Mouse (Mus musculus) gastrocnemius, postnatal 10 days (tissue): ENCODE results near the gene Nop2. TPM values are rescaled to one million over a fixed set of nuclear protein-coding genes. Genes with fewer than 3 reads are reported as not detected.

Experiments
- DNase-seq: peaks from one replicate; pipeline ENCODE4 v3.0.0; 2021; ENCODE audit warnings: mixed read lengths
- long read RNA-seq, 2 experiments: library from polyadenylated mRNA; stranded (forward); transcript quantifications; one replicate each; pipeline ENCODE4 v2.0.0; 2021
- total RNA-seq, 2 experiments: library from RNA; stranded (reverse); gene quantifications; 2 replicates each; pipeline ENCODE4 v1.2.3; 2021

The Nop2 gene
- total RNA-seq: 10 to 100 TPM; 16.0 to 21.1 TPM
- long read RNA-seq, experiment 1, transcript Nop2-201 (16 exons, 2,597 nt): major isoform, 39 of 48 reads
- long read RNA-seq, experiment 1, partial matches to known transcripts: 3 of 48 reads
- long read RNA-seq, experiment 1, other reads (novel, unspliced or antisense): 6 of 48 reads
- long read RNA-seq, experiment 2, transcript Nop2-201 (16 exons, 2,597 nt): major isoform, 22 of 26 reads
- long read RNA-seq, experiment 2, partial matches to known transcripts: 1 of 26 reads
- long read RNA-seq, experiment 2, other reads (novel, unspliced or antisense): 3 of 26 reads

DNA sequence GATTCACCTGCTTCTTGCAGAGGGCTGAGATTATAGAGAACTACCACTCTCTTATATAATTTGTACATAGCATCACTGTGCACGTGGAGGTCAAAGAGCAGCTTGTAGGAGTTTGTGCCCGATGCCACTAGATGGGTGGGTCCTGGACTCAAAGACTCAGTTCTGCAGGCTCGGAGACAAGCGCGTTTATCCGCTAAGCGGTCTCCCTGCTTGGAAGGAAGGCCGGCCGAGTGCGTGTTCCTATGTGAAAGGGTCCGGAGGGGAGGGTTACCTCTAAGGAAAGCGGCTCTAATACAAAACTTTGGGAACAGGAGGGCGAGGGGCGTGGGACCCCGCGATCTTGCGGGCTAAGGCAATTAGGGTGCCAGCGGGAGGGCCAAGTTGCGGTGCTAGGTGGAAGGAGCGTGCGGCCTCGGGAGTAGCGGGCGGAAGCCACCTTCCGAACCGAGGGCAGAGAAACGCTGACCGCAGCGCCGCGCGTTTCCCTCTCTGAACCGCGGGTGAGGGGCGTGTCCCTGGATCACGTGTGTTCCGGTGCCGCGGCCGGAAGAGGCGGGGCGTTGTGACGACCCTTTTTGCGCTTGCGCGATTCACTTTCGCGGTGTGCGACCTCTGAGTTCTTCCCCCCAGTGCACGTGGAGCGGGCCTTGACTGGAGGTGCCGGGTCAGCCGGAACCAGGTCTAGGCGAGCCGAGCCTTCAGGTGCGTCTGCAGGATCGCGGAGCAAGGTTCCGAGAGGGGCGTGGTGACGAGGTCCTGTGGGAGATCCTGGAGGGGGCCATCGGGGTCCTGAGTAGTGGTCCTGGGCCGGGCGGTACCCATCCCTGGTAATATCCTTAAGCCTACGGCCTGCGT, at the start of gene Nop2:
Gene Nop2 (plus strand): TSS at position 608 of the 855 bp plus-strand sequence.
- peak; percentile 89 for DNase-seq

DNA sequence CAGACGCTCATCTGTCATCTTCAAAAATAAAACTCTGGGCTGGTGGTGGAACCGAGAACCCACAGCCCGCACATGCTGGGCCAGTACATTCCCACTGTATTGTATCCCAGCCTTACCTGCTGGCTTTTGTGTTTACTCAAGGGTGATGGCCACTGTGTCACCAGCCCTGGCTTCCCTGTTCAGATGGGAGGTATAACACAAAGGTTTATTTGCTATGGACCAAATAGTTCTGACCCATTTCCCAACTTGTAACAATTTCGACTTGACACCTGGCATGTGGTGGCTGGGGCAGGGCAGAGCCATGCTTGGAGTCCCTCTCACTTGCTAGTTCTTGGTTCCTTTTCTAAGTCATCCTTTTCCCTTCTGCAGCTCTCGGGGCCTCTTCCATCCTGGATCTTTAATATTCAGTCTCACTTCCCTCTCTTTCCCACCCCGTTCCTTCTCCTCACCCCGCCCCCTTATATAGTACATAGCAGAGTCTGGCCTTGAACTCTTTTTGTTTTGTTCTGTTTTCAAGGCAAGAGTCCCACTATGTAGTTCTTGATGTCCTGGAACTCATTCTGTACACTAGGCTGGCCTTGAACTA, 48.8 kb upstream of the Nop2 start:
- no peak for DNase-seq

DNA sequence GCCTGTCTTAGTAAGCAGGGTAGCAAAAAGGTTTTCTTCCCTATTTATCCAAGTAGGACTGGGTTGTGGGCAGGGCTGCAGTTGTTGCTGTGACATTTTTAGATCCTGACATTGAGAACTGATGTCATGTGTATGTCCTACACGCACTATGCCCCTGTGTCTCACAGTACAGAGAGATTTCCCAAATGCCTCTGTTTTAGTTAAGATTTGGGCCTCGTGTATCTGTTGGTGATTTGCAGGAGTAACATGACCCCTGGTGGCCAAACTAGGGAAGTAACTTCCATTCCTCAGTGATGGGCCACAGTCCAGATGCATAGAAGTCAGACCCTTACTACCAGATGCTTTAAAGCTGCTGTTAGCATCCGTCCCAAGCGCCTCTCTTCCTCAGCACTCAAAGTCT, 47.3 kb upstream of the Nop2 start:
- DNase-seq: peak; percentile 41

DNA sequence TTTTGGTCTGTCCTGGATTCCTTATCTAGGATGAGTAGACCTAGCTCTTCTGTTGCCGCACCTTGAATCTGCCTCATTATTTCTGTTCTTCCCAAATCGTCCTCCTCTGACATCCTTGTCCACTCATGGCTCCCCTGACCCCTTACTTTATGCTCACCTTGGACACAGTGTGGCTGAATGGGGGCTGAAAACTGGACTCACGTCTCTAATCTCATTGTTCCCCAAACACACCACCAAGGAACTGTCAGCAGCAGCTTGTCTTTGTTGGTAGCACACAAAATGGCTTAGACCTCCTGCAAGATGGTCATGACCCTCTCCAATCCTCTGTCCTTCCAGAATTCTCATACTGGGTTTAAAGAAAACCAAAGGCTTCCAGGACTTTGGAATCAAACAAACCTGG, 43.8 kb upstream of the Nop2 start:
- DNase-seq: no peak

DNA sequence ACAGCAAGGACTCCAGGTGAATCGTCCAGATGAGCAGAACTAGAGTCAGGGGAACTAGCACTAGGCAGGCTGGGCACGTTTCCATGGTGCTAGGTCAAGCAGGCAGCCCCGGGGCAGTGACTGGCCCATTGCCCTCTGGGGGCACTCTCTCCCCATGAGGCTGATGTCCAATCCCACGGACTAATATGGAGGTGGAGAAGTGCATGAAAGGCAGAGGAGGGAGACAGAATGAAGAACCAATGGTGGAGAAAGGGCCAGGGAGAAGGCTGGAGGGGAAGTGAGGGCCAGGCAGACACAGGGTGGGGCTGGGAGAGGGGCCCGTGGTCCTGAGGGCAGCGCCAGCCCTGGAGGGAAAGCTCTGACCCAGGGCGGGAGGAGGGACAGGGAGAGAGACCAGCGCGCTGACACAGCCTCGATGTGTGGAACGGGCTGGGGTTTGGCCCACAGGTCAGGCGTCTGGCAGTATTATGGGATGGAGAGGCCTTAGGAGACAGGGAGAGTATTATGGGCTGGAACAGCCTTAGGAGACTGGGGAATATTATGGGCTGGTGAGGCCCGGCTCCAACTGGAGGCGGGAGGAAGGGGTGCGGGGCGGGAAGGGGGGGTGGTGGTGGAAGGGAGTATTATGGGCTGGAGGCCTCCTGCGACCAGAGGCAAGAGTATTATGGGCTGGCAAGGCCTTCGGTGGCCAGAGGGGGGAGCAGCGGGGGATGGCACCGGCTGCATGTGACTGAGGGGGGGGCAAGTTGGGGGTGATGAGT, 43.0 kb upstream of the Nop2 start:
- DNase-seq: peak; percentile 72

DNA sequence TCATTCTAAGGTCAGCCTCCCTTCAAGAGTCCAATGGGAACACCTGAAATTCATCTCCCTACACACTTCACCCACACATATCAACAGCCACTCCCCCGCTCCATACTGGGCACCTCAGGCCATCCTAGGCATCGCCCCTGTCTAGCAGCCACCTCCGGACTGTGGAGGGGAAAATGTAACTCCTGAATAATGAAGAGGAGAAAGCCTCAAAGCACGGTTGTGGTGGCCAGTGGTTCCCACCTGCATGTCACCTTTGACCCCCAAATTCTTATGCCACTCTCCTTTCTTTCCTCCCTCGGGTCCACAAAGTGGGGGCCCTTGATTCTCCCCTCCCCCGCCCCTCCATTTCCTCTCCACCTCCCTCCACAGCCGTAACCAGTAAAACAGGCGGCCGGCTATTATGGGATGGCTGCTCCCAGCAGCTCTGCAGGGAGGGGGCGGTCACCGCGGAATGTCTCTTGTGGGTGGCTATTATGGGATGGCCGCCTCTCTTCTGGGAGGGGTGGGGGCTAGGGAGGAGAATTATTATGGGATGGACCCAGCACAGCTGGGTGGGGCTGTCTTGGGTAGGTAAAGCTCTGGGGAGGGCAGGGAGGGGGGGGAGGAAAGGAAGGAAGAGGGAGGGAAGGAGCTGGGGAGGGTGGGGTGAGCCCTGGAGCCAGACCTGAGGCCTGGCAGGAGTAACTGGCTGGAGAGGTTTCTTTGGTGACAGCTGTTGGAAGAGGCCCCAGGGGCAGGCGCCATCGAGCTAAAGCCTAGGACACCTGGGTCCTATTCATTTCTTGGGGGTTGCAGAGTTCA, 42.0 kb upstream of the Nop2 start:
- DNase-seq: peak; percentile 63

DNA sequence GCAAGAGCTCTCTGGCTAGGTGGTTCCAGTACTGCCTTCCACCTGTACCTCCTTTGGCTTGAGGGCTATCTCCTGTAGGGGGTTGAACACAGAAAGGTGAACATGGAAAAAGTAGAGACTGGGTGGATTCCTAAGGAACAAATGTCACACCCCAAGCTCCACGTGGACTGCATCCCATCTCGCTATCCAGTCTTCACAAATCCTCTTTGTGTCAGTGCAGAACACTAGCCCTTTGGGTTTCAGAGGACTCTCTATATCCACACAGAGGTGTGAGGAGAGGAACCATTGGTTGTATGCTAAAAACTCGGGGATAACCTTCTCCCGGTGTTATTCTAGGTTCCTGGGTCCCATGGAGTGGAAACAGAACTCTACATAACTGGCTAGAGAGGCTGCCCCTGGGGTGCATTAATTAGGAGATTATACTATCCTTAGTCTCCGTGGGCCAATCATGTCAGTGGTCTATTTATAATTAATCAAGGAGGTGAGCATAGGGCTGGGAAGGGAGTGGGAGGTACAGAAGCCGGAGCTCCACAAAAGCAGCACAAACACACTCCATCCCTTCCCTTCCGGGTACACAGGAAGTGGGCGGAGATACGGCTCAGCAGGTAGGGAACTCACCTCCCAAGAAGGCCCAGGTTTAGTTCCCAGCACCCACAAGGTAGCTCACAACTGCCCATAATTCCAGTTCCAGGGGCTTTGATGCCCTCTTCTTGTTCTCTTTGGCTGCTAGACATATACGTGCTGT, 41.2 kb upstream of the Nop2 start:
- no peak for DNase-seq

DNA sequence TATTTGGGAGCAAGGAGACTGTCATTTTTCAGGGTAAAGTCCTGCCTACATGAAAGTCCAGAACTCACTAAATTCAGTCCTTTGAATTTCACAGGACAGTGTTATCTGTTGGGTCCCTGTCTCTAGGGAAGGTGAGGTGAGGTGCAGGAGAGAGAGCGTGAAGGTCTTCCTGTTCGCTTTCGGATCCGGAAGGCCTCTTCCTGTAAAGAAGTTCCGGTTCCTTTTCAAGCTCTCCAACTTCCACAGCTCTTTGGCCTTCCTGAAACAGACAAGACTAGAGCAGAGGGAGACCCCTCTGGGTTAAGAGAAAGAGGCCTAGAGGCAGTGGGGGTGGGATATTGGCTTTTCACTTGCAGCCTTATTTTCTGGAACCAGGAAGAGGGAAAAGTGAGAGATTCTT, 39.3 kb upstream of the Nop2 start:
- no peak for DNase-seq

DNA sequence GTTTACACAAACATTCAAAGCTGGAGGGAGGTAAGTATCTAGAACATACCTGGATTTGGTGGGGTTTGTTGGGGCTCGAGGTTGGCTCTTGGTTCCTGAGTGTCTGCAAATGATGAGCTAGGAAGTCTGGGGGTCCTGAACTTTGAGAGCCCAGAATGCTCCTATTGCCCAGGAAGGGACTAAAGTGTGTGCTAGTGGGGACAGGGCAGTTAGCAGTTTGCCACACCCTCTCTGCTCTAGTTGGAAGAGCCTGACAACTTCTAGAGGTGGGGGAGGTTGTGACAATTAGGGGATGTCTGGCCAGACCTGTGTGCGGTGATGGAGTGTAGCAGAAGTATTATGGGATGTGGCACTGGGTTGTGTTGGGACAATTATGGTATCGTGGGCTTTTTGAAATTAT, 36.9 kb upstream of the Nop2 start:
- no peak for DNase-seq

DNA sequence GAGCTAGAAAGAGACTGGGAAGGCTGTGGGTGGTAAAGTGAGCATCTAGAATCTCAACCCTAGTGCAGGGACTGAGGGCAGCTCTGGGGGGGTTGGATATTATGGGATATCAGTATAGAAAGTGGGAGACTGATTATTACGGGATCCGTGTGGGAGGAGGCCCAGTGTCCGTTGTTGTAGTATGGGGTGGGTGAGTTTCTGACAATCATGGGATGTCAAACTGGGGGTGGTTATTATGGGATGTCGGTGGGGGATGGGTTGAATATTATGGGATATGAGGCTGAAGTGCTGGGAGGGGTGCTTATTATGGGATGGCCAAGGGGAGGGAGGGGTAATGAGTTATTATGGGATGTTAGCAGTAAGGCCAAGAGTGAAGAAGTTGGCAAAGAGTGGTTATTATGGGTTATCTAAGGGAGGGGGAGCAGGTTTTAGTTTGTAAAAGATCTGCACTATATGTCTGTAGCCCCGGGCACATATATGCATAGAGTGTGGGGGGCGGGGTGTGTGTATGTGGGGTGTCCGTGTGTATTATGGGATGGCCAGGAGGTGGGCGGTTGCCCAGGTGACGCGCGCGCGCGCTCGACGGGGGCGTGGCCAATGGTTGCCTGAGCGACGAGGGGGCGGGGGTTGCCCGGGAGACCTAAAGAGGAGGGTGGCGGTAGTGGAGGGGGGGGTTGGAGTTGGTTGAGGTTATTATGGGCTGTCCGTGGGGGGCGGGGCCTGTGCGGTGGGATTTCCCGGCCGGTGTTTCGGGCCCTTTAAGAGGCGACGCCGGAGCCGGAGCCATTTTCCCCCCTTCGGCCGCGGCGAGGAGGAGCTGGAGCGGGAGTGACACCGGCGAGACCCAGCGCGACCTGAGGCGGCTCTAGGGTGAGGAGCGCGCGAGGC, 36.1 kb upstream of the Nop2 start, which contains the start of gene Chd4:
Gene Chd4 (plus strand): TSS at position 591 of the 888 bp plus-strand sequence.
- peak; percentile 93 for DNase-seq

DNA sequence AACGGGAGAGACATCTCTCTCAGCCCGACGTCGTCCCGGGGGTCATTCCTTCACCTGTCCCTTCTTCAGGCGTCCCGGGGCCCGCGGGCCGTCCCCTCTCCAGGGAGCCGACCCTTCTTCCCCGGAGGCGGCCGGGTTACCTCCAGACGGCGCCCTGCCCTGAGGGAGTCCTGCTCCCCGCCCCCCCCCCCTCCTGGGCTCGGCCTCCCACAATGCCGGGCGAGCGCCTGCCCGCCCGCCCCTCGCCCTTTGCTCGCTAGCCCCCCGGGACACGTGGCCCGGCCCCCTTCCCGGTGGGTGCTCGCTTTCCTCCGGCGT, 35.5 kb upstream of the Nop2 start:
- DNase-seq: no peak

DNA sequence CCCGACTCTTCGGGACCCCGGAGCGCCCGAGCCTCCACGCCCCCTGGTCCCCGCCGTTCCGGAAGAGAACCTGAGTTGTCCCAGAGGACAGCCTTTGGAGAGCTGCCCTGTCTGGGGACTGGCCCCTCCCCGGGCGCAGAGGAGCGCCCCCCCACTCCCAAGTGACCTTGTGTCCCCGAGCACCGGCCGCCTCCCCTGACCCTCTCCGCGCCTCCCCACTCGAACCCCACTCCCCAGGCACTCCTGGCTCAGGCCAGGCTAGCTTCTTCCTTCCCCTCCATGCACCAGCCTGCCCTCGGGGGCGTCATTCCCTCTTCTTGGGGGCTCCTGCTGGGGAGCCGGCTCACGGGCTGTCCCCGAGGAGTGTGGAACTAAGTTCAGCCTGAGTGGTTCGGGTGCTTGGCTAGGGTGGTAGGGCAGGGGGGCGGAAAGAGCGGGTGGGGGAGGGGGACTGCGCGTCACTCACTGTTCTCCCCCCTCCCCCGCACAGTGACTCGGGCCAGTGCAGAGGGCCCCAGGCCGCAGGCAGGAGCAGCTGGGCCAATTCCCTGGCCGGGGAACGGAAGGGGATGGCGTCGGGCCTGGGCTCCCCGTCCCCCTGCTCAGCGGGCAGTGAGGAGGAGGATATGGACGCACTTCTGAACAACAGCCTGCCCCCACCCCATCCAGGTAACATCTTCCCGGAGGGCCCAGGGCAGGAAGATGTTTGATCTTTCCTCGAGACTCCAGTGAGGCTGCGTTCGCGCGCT, 34.9 kb upstream of the Nop2 start:
- DNase-seq: peak; percentile 69

DNA sequence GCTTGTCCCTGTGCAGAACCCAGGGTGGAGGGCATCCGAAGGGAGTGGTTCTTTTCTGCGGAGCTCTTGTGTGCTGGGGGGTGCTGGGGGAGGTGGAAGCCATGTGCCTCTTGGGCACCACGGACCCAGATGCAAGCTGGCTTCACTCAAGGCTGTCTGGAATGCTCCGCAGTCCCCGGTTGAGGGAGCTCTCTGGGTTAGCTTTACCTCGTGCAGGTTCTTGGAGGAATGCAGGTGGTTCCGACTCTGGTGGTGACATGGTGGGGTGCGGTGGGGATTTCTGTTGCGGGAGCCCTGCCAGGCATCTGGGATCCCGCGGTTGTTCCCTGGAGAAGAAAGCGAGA, 34.4 kb upstream of the Nop2 start:
- peak; percentile 23 for DNase-seq

DNA sequence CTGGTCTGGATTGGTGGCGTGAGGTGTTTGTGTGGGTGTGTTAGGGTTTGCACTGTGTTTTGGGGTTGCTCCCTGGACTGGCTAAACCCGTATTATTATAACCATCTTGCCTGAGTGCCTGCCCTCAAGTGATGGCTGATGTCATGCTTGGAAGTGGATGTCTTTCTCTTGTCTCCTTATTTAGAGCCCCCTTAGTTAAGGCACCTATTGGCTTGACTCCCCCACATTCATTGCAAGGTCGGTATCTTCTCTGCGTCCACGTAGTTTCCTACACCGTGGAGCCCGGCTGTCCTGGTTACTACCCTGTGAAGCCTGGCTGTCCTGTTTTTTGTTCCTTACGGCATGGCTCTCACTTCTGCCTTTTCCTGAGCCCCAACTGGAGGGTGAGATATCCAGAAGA, 33.8 kb upstream of the Nop2 start:
- no peak for DNase-seq

DNA sequence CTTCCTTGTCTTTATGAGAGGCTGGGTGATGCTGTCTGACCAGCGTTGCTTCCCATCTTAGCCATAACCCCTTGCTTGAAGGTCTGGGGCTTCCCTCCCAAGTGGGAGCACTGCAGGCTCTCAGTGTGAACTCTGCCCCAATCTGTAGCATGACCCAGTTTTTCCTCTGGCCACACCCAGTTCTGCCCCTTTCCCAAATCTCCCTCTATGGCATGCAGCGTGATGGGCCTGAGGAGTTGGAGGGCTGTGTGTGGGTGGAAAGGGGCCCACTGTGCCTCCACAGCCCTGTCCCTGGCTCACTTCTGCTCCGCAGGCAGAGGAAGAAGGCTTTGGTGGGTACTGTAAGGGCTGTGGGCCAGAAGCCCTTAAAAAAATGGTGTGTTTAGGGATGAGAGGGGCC, 33.2 kb upstream of the Nop2 start:
- DNase-seq: no peak

DNA sequence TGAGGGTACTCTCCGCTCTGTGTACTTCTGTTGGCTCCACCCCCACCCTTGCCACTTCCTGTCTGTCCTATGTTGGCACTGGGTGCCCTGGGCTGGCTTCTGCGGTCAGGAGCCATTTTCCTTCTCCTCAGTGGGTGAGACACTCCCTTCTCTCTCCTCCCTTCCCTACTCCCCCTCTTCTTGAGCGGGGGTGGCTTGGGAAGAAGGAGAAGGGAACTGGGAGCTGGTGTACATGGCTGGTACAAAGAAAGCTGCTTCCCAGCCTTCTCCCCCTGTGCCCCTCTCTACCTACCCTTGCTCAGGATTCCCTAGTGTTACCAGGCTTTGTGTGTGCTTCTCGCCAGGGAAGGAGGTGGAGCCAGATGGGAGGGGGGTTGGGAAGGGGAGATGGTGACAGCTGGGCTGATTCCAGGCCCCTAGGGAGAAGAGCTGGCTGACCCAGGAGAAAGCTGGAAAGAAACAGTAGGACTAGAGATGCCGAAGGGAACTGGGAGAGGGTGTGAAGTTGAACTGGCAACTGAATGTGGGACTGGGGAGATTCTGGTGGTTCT, 32.2 kb upstream of the Nop2 start:
- no peak for DNase-seq

DNA sequence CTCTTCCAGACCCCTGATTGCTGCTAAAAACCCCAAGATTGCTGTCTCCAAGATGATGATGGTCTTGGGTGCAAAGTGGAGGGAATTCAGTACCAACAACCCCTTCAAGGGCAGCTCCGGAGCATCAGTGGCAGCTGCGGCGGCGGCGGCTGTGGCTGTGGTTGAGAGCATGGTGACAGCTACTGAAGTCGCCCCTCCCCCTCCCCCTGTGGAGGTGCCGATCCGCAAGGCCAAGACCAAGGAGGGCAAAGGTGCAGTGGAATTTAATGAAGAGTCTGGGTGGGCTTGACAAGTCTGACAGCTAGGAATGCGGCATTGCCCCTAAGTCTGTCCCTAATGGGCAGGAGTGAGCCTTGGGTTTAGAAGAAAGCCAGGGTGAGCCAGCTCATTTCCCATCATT, 30.3 kb upstream of the Nop2 start:
- DNase-seq: no peak

DNA sequence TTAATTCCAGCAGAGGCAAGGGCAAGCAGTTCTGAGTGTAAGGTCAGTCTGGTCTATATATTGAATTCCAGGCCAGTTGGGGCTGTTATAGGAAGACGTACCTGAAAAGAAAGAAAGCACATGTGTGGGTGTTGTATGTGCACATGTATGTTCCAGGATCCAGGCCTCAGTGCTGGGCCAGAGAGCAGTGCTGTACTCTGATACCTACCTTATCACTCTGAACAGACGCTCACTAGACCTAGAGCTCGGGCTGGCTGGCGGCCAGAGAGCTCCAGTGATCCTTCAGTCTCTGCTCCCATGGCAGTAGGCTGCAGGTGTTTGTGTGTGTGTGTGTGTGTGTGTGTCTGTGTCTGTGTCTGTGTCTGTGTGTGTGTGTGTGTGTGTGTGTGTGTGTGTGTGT, 27.5 kb upstream of the Nop2 start:
- no peak for DNase-seq

DNA sequence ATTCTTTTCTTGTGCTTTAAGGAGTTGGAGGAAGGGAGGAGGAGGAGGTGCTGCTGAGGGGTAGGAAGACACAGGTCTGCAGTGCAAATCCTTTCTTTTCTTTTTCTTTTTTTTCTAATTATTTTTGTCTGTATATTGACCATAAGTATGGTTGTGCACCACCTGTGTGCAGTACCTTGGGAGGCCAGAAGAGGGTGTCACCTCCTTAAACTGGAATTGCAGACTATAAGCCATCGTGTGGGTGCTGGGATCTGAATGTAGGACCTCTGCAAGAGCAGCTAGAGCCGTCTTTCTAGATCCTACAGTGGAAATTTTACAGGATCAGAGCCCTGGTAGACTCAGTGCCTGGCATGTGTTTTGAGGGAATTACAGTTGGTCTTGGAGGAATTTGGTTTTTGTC, 24.0 kb upstream of the Nop2 start:
- DNase-seq: no peak
